Mouse (Mus musculus) colon, adult 2 months (tissue): ENCODE measurements around the gene Defb42. TPM values are rescaled to one million over a fixed set of nuclear protein-coding genes. Genes with fewer than 3 reads are reported as not detected.

Source experiments
- polyA plus RNA-seq: library from polyadenylated mRNA; depleted of rRNA; stranded (reverse); fragments of >200 nt; gene quantifications from 2 replicates; pipeline ENCODE4 v1.2.3, GENCODE M21; 2012; rRNA removed

The Defb42 gene
- 0.36 TPM in 1 of 2 replicates, not detected in the other for polyA plus RNA-seq

GRCm38 (mm10) chr14:63046691-63047090 lies at the start of gene Defb42:
Gene Defb42, plus strand, starts transcription at chr14:63046991.

GRCm38 (mm10) chr14:62997777-62998176 lies 49.0 kb upstream of the Defb42 start, which contains the start of gene Defb47:
Gene Defb47, plus strand, starts transcription at chr14:62998077.

GRCm38 (mm10) chr14:63011471-63011870 lies 35.3 kb upstream of the Defb42 start, which contains the start of gene Defb43:
Gene Defb43, plus strand, starts transcription at chr14:63011771.

GRCm38 (mm10) chr14:63049910-63050370 lies 3.1 kb downstream of the Defb42 start, which contains the start of gene Defb30:
Gene Defb30, minus strand, starts transcription at chr14:63049960.

Other genes with a start within 250 kb of the Defb42 start
- gene Wdfy2, start 209.3 kb upstream of the Defb42 start, polyA plus RNA-seq = 2.7 and 3.4 TPM in 2 replicates
- not detected in 2 replicates for gene Defb48, start 62.5 kb upstream of the Defb42 start, polyA plus RNA-seq
- not detected in 2 replicates for gene Defb47, start 48.9 kb upstream of the Defb42 start, polyA plus RNA-seq
- not detected in 2 replicates for gene Defb43, start 35.2 kb upstream of the Defb42 start, polyA plus RNA-seq
- gene Defb30, start 3.0 kb downstream of the Defb42 start, polyA plus RNA-seq = not detected in 2 replicates